Mouse (Mus musculus): Measurements from ENCODE around the gene Antxr2.

Antxr2 gene

GRCm38 (mm10) chr5:98030902-98031641 is at the start of gene Antxr2:
Antxr2 (minus strand) TSS chr5:98031043.
- DNase-seq (ENCODE audit: low read depth, low spot score): peak; percentile 43

DNA sequence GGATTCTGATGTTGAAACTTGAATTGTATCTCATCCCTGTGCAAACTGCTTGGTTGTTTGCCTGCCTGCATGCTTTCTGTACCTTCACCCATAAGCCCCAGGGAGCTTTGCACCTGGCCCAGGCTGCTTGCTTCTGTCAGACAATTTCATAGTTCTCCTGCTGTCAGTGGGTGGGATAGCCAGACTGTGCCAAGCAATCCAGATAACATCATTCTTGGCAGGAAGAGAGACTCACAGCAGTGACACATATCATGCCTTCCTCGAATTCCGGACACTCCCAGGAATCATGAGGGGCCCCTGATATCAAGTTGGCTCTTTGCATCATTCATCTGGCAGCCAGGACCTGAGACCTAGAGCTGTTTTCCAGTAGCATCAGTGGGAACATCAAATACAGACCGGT is 45.8 kb upstream of the Antxr2 start:
- DNase-seq (ENCODE audit: low read depth, low spot score): no peak

DNA sequence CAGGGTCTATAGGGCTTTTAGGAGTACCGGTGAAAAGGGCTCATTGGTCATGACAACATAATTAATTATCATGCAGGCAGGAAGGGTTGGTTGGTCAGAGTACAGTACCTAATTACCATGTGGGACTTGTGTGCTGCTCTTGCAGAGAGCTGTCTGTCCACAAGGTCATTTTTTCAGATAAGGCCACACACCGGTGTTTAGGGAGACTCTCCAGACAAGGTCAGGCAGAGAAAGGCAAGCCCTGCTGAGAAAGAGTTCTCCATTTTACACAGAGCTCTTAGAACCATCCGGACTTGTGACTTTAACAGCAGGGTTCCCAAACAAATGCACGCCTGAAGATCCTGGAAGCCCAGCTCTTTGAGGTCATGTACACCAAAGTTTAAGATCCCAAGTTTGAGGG is 38.3 kb upstream of the Antxr2 start:
- DNase-seq (ENCODE audit: low read depth, low spot score): peak; percentile 54

DNA sequence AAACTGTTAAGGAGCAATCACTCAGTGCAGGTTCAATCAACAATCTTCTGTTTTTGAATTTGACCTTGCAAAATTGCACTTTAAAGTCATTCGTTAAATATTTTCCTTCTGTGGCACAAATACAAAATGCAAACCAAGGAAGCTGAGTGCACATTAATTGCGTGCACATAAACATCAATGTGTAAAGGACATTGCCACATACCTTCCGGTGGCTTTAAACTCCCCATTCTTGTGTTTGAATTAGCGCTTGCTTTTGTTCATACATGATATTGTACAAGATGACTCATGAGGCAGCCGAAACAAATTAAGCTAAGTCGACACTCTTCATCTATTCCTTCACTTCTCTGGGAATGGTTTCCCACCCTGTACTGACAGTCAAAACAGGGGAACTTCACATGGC is 24.4 kb upstream of the Antxr2 start:
- DNase-seq (ENCODE audit: low read depth, low spot score): no peak

DNA sequence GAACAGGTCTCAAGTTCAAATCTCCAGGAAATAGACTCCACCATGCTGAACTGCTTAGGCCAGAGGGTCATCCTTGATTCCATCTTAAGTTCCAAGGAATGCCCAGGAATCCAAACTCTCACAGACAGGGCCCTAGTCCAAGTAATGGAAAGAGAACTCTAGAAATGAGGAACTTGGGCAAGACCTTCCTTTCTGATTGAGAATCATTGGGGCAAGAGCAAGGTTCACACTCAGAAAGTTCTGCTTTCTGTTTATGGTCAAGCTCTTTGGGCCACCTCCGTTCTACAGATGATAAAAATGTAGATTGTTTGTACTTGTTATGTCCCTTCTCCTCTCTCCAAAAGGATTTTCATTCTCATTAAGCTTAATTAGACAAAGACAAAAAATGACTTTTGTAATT is 24.0 kb upstream of the Antxr2 start:
- no peak for DNase-seq (ENCODE audit: low read depth, low spot score)

DNA sequence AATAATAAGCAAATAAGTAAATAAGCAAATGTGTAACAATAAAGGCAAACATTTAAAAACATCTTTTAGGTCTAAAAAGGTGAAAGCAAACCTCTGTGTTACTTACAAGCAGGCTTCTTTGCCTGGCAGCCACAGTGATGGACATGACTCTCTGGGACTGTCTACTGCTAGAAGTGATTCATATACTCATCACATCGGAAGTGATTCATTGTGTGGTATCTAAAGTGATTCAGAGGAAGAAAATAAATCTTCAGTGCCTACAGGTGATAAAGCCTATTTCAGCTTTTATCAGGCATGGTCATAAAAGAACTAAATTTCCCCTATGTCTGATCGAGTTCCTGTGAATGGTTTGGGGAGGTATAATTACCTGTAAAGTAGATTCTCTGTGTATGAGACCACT is 4.1 kb upstream of the Antxr2 start:
- DNase-seq (ENCODE audit: low read depth, low spot score): no peak

DNA sequence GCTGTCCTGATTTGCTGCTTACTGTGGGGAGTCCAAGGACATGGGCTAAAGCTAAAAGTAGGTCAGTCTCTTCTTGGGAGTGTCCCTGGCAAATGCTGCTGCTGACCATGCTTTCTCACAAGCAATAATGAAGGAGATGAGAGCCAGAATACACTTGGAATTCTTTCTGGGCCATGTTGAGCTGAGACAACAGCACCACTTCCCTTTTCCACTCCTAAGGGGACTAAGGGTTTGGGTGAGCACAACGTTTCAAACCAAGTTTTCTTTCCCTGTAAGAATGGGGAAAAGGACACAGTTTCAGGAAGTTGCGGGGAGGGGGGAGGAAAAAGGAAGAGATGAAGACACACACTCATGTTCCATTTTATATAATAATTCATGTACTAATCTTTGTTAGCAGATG is 3.4 kb upstream of the Antxr2 start:
- no peak for DNase-seq (ENCODE audit: low read depth, low spot score)

- DNase-seq (ENCODE audit: low read depth, low spot score): no peak
Observed at GRCm38 (mm10) chr5:98032803-98033420, 2.1 kb upstream of the Antxr2 start.

DNA sequence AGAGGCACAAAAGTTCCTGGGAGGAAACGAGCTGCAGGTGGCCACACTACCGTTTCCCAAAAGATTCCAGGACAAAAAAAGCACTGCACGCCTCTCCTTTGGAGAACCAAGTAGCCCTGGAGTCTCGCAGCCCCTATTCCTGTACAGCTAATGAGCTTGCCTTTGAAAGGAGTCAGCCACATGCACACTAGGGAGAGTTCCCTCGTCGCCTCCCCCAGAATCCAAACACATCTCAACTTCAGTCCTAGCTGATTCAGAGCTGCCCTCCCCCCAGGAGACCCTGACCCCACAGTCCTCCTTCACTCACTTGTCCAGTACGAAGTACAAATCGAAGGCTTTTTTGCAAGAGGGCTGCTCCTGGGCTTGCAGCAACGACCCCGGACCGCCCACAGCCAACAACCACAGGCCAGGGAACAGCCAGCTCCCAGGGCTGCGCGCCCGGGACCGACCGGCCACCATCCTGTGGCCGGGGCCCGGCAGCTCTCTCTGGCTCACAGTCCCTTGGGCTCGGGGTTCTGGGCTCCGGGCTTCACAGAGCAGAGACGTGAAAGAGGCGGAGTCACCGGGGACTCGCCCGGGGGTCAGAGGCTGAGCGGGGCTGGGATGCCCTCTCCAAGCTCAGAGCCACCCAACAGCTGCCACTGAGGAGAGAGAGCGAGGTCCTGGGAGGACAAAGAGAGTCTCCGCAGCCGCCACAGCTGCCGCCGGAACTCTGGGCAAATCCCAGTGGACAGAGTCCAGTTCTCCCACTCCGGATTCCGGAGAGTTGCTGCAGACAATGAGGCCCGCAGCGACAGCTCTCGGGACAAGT is 547 bp downstream of the Antxr2 start:
- peak; percentile 55 for DNase-seq (ENCODE audit: low read depth, low spot score)

DNA sequence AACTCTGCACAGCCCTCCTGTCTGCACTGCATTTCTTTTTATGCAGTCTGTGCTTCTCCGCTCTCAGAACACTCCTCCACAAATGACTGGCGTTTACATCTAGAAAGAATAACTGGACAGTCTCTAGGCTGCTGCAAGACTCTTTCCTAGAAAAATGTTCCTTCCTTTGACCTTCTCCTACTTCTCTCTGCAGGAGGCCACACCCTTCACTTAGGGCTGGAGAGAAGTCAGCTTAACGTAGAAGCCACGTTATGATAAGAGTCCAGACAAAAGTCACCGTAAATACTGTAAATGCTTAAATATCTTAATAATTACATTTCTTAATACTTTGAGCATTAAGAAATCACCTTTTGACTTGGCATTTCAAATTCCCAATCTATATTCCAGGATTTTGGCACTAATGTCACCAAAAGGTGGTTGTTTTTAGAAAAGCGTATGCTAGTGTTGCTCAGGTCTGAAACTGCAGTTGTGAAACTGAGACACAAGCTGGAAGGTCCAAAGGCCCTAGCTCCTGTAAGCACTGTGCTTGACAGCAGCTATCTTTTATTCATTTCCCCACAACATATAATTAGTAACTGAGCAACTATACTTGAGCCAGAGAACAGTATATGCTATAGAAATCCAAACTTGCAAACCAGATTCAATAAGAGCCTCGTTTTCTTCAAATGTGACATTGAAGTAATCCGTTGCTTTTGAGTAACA is 3.0 kb downstream of the Antxr2 start:
- no peak for DNase-seq (ENCODE audit: low read depth, low spot score)

GRCm38 (mm10) chr5:98025921-98026320 is 4.9 kb downstream of the Antxr2 start:
- DNase-seq (ENCODE audit: low read depth, low spot score): no peak

- no peak for DNase-seq (ENCODE audit: low read depth, low spot score)
Observed at GRCm38 (mm10) chr5:98024545-98024944, 6.3 kb downstream of the Antxr2 start.

DNA sequence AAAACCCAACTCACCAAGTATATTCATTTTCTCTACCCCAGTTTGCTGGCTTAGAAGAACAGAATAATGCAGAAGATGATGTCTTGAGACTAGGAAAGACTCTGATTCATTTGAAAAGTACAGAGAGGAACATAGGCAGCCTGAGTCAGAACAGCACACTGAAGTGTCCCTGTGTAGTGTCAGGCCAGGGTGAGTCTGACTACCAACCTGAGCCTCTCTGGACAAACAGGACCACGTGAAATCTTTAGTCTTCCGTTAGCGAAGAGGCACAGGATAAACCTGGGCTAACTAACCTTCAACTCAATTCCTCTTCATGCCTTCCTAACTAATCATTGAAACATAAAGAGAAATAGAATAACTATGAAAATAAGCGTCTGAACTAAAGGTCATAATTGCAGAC is 9.3 kb downstream of the Antxr2 start:
- no peak for DNase-seq (ENCODE audit: low read depth, low spot score)

DNA sequence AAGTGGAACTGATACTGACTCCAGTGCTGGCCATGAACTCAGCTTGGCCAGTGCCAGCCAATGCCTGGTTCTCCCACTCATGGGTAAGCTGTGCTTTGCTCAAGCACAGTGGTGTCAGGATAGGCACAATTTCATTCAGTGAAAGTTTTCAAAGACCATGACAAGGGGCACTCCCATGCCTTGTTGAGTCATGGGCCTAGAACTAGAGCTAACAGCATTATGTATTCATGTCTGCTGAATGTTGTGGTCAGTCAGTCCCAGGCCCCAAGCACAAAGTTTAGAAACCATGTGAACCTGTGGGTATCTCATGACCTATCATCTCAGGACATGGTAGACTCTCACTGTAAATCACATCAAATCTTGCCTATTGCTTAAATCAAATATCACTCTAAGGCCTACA is 10.2 kb downstream of the Antxr2 start:
- DNase-seq (ENCODE audit: low read depth, low spot score): no peak

DNA sequence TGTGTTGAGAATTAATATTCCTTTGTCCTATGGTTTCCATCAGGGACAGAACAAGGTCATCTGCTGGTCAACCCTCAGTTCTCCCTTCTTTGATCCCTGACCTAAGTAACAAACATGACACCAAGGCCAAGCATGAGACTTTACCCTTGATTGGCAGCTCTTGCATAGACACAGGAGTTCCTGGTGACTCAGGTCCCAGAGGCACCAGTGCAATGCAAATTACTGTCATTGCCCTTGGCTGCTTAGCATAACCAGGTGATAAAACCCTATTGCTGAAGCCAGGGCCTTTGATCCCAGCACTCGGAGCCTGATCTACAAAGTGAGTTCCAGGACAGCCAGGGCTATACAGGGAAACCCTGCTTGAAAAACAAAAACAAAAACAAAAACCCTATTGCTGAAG is 11.4 kb downstream of the Antxr2 start:
- DNase-seq (ENCODE audit: low read depth, low spot score): no peak

DNA sequence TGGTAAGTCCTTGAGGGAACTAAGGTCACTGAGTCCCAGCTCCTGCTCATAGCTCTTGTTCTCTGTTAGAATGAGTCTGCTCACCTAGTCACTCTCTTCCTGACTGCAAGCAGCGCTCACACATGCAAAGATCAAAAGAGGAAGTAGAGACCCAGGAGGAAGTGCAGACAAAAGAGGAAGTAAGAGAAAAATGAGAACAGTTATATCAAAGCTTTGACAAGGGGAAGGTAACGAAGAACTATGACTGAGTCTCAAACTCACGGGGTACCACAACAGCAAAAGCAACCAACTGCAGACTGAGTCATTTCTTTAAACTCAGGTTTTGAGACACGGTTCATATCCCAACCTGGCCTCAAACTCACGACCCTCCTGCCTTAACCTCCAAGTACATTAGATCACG is 12.7 kb downstream of the Antxr2 start:
- DNase-seq (ENCODE audit: low read depth, low spot score): no peak

DNA sequence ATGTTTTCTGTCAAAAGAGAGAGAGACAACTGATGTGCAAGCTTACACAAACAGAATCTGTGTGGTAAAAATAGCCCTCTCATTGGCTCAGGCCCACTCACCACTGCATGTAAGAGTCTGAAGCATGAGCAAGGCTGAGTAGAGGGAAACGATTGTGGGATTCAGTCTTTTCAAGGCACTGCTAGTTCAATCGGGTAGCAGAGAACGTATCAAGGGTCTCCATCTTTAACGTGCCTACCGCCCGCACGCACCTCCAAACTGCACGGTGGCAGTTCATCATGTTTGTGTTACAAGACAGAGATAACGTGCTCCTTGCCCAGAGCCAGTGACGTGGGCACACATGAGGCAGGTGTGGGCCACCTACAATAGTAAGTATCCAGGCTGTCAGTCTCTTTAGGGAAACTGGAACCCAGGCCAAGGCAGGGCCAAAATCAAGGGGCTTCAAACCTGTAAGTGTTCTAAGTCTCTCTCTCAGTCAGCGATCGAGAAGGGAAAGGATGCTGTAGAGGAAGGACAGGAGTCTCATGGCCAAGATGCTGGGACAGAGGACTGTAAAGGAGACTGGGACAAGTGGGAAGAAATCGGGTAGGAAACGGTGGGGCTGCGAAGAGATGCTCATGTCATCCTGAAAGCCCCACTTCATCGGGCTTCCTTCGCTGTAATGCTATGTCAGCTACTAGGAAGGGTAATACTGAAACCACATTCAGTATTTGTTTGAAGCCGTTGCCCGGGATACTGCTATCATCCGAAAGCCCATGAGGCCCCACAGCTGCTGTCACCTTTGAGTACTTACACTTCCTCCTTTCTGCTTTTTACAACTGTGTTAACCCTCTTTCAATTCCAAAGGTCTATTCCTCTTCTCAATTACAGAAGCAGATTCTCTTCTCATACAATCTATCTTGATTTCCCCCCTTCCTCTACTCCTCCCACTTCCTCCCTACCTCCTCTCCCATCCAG is 14.3 kb downstream of the Antxr2 start:
- no peak for DNase-seq (ENCODE audit: low read depth, low spot score)

DNA sequence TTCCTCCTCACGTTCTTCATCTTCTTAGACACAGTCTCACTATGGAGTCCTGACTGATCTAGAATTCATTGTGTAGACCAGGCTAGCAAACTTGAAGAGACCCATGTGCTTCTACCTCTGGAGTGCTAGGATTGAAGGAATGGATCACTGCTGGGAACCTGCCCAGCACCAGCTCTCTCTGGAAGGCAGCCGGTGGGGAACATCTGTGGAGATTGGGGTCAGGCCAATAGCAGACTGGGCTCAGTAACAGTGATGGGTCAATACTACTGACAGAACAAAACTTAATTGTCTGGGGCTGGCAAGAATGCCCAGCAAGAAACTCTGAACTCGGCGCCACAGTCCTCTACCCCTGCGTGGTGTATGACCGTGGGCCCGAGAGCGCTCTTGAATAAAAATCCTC is 25.1 kb downstream of the Antxr2 start:
- no peak for DNase-seq (ENCODE audit: low read depth, low spot score)

DNA sequence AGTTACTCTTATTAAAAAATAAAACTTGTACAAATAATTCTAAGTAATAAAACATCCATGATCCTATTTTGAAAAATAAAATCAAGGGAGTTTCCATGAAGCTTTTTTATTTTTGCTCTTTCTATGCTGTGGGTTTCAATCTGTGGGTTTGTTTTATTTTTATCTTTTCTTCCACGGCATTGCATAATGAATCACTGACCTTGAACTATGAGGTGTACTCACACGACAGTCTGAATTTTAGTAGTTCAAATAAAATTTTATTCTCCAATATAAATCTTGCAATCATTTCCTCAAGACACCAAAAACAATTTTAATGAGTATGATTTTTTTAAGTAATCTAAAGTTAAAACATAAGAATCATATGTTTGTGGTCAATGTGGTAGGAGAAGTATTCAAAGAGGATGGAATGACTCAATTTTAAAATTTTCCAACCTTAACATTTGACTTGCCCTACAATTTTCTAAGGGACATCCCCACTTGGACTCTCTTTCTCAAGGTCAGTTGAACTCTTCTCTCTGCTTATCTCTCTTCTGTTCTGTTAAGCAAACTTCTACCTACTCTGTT is 31.5 kb downstream of the Antxr2 start:
- no peak for DNase-seq (ENCODE audit: low read depth, low spot score)

- no peak for DNase-seq (ENCODE audit: low read depth, low spot score)
Observed at GRCm38 (mm10) chr5:97996500-97997176, 34.2 kb downstream of the Antxr2 start.

Data from ZHBTc4 (cell line).